Mouse (Mus musculus): ENCODE measurements at regions not wholly inside any gene's neighbourhood (a gene's known extent, or its start where the extent isn't known, plus 50 kb on each side); places are given as distances from the start of the nearest gene placed in this dataset.
A peak's percentile ranks its signal among the peaks of the same experiment; 100 is the strongest.

DNA sequence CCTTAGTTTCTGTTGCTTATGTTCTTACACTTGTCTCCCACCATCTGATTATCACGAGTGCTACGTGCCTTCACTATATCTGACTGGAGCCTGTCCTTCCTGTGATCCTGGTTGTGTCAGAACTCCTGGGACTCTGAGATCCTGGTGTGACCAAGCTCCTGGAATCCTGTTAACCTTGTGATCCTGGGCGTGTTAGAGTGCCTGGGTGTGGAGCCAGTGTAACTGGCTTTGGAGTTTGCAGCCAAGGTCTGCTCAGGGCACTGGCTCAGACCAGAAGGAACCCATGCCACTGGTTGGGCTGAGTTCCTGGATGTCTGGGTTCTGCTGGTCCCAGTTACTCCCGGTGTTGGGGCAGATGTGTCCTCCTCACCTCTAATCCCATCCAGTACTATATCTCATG lies 74.0 kb upstream of the Ccn6 start:
- Histone ChIP-seq H3K4me3 (replicated peaks) (no peak overlapping the region), H3K27me3 (no peaks in the 10 kb centered on the region), H3K27ac (no peak overlapping the region), H3K36me3 (no peaks in the 10 kb centered on the region), H3K4me1 (replicated peaks) (peaks cover 9% of the 10 kb centered on the region; the same call in 1 of the 2 replicates), H3K4me2 (no peak overlapping the region), H3K9me3 (no peaks in the 10 kb centered on the region), H3K9ac (replicated peaks) (no peak overlapping the region)
- ATAC-seq (ENCODE audit: insufficient number of reproducible peaks, insufficient read depth, low FRiP score, low TSS enrichment, low read depth) = no peak
- 87% methylated on average over 4 of the region's 4 CpGs for WGBS

DNA sequence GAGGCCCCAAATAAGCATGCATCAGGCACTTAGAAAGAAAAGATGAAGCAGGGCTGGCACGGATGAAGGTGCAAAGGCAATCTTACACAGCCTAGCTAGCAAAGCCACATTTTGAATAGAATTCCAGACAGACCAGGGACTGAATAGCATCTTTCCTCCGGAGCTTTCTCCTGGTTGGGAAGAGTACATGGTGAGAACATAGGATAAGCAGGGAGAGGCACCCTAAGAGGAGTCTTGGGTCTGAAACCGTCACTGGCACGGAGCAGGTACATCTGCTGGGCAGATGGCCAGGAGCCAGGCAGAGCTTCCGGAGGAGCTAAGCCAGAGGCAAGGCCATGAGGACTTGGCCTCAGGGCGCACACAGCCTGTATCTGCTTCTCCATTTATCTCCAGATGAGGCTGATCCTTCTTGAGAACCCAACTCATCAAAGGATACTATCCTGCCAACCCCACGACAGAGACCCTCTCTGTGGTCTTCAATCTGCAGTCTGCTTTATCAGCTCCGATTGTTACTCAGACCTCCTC lies 70.4 kb upstream of the Ccn6 start:
- ATAC-seq (ENCODE audit: insufficient number of reproducible peaks, insufficient read depth, low FRiP score, low TSS enrichment, low read depth) = no peak
- no peaks in the 10 kb centered on the region for H3K36me3 ChIP-seq
- H3K4me3 ChIP-seq (replicated peaks) = no peak overlapping the region
- WGBS = 78% methylated on average over 8 of the region's 8 CpGs
- no peak overlapping the region for H3K4me2 ChIP-seq
- no peaks in the 10 kb centered on the region for H3K4me1 ChIP-seq (replicated peaks)
- no peaks in the 10 kb centered on the region for H3K27me3 ChIP-seq
- no peaks in the 10 kb centered on the region for H3K9me3 ChIP-seq
- H3K9ac ChIP-seq (replicated peaks) = no peak overlapping the region
- H3K27ac ChIP-seq = no peak overlapping the region

DNA sequence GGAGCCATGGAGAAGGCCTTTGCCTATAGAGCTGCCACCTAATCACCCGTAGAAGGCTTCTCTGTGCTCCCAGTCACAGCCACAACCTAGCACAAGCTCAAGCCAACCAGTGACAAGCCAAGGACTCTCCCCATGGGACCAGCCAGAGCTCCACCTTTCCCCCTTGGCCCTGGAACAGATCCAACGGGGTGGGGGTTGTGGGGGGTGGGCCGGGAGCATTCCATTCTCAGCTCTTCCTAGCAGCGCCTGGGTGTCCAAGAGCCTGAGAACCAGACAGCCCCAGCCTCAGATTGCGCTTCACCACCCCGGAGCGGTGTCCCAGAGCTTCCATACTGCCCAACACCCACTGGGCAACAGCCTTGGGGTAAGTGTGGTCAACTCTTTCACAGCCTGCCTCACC lies 69.6 kb upstream of the Ccn6 start:
- Histone ChIP-seq H3K4me3 (replicated peaks) (no peak overlapping the region), H3K9me3 (no peaks in the 10 kb centered on the region), H3K27me3 (no peaks in the 10 kb centered on the region), H3K36me3 (no peaks in the 10 kb centered on the region), H3K9ac (replicated peaks) (no peak overlapping the region), H3K27ac (no peak overlapping the region), H3K4me1 (replicated peaks) (no peaks in the 10 kb centered on the region), H3K4me2 (no peak overlapping the region)
- WGBS = 86% methylated on average over 7 of the region's 7 CpGs
- no peak for ATAC-seq (ENCODE audit: insufficient number of reproducible peaks, insufficient read depth, low FRiP score, low TSS enrichment, low read depth)

DNA sequence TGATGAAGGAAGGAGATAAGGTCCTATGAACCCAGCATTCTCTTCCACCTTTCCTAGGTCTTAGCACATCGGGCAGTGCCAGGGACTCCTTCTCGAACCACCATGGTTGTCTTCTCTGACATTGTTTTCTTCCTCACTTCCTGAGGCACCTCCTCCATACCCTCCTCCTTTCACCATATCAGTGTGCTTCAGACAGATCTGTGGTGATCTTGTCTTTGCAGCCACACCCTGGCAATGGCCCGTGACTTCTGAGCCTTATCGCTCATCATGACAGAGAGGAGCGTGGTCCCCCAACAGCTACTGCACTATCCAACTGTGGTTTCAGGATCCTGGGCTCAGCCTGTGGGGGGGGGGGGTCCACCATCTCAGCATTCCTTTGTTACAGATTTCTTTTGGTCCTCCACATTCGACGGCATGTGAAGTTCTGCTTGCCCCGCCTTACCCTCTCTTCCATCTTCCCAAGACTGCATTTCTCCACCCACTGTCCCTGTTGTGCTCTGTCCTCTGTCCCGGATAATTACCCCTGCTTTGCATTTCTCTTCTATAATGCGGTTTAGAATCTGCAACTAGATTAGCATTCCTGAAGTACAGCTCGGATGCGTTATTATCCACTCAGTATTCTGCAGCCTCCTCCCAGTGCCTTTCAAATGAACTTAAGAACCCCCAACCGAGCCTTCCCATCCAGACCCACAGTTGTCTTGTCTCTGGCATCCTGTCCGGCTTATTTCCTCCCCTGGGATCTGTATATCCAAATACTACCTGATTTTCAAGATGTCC lies 67.2 kb upstream of the Ccn6 start:
- H3K4me1 ChIP-seq (replicated peaks) = peaks cover 17% of the 10 kb centered on the region
- H3K9me3 ChIP-seq = no peaks in the 10 kb centered on the region
- H3K4me2 ChIP-seq = no peak overlapping the region
- H3K9ac ChIP-seq (replicated peaks) = no peak overlapping the region
- H3K27ac ChIP-seq = no peak overlapping the region
- H3K27me3 ChIP-seq = no peaks in the 10 kb centered on the region
- no peak for ATAC-seq (ENCODE audit: insufficient number of reproducible peaks, insufficient read depth, low FRiP score, low TSS enrichment, low read depth)
- WGBS = 74% methylated on average over 14 of the region's 14 CpGs
- H3K4me3 ChIP-seq (replicated peaks) = no peak overlapping the region
- H3K36me3 ChIP-seq = no peaks in the 10 kb centered on the region

DNA sequence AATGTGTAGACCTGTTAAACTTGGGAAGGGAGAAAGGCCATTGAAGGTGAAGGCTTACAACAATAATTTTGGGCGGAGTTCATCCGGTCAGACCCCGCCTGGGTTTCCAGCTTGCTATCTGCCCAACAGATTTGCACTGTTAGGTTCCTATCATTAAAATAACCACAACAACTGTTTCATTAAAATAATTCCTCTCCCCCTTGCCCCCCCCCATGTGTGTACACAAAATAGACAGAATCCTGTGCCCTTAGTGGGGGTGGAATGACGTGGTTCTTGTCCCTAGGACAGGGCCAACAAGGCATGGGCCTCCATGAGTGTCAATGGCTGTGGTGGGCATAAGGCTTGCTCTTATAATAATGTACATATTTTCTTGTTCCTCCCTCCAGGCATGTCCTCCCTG lies 65.6 kb upstream of the Ccn6 start:
- Histone ChIP-seq H3K9ac (replicated peaks) (no peak overlapping the region), H3K36me3 (no peaks in the 10 kb centered on the region), H3K4me2 (no peak overlapping the region), H3K27me3 (no peaks in the 10 kb centered on the region), H3K4me3 (replicated peaks) (no peak overlapping the region), H3K27ac (no peak overlapping the region), H3K4me1 (replicated peaks) (peaks cover 19% of the 10 kb centered on the region), H3K9me3 (no peaks in the 10 kb centered on the region)
- no peak for ATAC-seq (ENCODE audit: insufficient number of reproducible peaks, insufficient read depth, low FRiP score, low TSS enrichment, low read depth)
- WGBS = 95% methylated on average over 4 of the region's 4 CpGs

DNA sequence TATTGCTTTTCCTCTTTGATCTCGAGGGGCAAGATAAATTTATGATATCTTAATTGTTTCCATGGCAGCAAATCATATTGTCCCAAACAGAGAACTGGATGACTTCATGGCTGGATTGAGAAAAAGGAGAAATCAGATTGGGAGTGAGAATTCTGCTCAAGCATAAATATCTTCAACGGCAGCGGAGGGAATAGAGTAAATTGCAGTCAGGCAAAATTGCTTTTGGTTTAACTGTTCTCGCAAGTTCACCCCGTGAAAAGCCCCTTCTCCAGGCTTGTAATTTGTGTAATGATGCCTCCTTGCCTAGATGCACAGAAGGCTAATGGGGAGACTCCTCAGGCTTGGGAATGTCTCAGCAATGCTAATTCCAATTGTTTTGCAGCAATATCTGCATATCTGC lies 64.4 kb upstream of the Ccn6 start:
- Histone ChIP-seq H3K27me3 (no peaks in the 10 kb centered on the region), H3K36me3 (no peaks in the 10 kb centered on the region), H3K27ac (no peak overlapping the region), H3K9ac (replicated peaks) (no peak overlapping the region), H3K4me1 (replicated peaks) (peaks cover 20% of the 10 kb centered on the region), H3K9me3 (no peaks in the 10 kb centered on the region), H3K4me2 (peak overlapping the region; percentile 39), H3K4me3 (replicated peaks) (no peak overlapping the region)
- WGBS = 13% methylated on average over 5 of the region's 5 CpGs
- no peak for ATAC-seq (ENCODE audit: insufficient number of reproducible peaks, insufficient read depth, low FRiP score, low TSS enrichment, low read depth)

DNA sequence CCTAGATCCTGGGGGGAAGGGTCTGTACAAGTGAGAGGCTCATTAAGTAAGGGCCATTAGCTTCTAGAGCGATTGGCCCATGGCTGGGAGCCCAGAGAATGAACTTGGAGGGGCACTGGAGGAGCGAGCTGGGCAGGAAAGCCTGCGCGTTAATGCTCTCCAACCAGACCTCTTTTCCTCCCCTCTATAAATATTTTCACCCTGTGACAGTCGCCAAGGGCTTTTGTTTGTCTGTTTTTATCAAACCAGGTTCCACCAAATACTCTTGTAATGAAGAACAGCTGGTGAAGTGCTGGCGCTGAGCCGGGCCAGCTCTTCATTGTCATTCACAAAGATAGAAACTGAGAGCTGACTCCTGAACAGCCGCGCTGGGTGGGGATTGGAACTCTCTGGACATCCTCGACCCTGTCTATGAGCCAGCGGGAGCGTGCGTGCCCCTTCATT lies 63.9 kb upstream of the Ccn6 start:
- no peak overlapping the region for H3K9ac ChIP-seq (replicated peaks)
- no peaks in the 10 kb centered on the region for H3K27me3 ChIP-seq
- H3K4me3 ChIP-seq (replicated peaks) = no peak overlapping the region
- 9% methylated on average over 13 of the region's 13 CpGs for WGBS
- H3K9me3 ChIP-seq = 0 out of 2 replicates have a peak, but pooled peaks cover 1% of the 10 kb centered on the region
- peaks cover 20% of the 10 kb centered on the region for H3K4me1 ChIP-seq (replicated peaks)
- H3K4me2 ChIP-seq = peak overlapping the region; percentile 39
- ATAC-seq (ENCODE audit: insufficient number of reproducible peaks, insufficient read depth, low FRiP score, low TSS enrichment, low read depth) = 0 out of 2 replicates have a peak, but pooled peaks have one; percentile 12
- no peaks in the 10 kb centered on the region for H3K36me3 ChIP-seq
- no peak overlapping the region for H3K27ac ChIP-seq

DNA sequence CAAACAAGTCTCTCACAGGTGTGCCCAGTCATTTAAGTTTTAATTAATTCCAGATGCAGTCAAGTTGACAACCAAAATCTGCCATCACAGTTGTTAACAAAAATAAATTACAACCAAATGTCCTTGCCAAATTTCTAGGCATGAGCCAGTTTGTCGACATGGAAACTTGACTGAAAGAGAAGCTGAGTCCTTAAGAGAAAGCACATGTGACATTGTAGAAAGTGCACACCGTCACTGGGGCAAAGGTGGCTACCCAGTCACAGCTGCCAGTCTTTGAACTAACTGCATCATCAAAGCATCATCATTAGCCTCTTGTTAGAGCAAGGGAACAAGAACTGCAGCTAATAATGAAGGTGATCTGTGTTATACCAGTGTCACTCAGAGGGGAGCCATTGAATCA lies 62.9 kb upstream of the Ccn6 start:
- no peak overlapping the region for H3K27ac ChIP-seq

DNA sequence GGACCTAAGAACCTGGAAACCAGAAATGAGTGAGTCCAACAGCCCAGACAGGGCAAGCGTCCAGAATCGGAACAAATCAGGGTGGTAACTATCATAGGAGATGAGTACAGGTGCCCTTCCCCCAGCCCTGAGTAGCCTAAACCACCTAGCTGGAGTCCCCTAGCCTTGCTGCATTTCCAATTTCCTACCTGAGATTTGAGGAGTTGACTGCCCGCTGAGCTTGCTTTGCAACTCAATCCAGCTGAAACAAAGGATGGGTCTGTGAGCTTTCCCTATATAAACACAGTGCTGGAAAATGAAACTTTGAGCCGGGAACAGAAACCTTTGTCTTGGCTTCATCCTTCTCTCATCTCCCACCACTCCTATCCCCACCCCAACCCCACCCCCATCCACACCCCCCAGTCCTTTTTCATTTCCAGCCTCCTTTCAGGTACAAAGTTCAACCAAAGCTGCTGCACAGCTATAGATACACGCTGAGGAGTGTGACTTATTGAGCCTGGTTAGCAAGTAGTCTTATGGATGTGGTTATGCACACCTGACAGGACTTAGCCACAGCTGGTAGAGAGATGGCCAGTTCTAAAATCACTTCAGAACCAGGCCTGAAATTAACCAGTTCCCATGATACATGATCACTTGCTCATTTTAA lies 61.0 kb upstream of the Ccn6 start:
- peaks cover 20% of the 10 kb centered on the region for H3K4me1 ChIP-seq (replicated peaks)
- no peak overlapping the region for H3K9ac ChIP-seq (replicated peaks)
- WGBS = 59% methylated on average over 5 of the region's 5 CpGs
- no peak for ATAC-seq (ENCODE audit: insufficient number of reproducible peaks, insufficient read depth, low FRiP score, low TSS enrichment, low read depth)
- no peak overlapping the region for H3K4me3 ChIP-seq (replicated peaks)
- no peak overlapping the region for H3K4me2 ChIP-seq
- H3K9me3 ChIP-seq = 0 out of 2 replicates have a peak, but pooled peaks cover 7% of the 10 kb centered on the region
- H3K27me3 ChIP-seq = no peaks in the 10 kb centered on the region
- H3K36me3 ChIP-seq = no peaks in the 10 kb centered on the region
- H3K27ac ChIP-seq = 0 out of 2 replicates have a peak overlapping the region, but pooled peaks have one; percentile 23

More for the DNA sequence above, 62.9 kb upstream of the Ccn6 start:
- Histone ChIP-seq H3K27me3 (no peaks in the 10 kb centered on the region), H3K9me3 (0 out of 2 replicates have a peak, but pooled peaks cover 7% of the 10 kb centered on the region), H3K9ac (replicated peaks) (no peak overlapping the region), H3K4me1 (replicated peaks) (peaks cover 20% of the 10 kb centered on the region), H3K4me2 (no peak overlapping the region), H3K36me3 (no peaks in the 10 kb centered on the region), H3K4me3 (replicated peaks) (no peak overlapping the region)
- WGBS = 10% methylated on average over 2 of the region's 2 CpGs
- ATAC-seq (ENCODE audit: insufficient number of reproducible peaks, insufficient read depth, low FRiP score, low TSS enrichment, low read depth) = no peak; the same call in 1 of the 2 replicates

DNA sequence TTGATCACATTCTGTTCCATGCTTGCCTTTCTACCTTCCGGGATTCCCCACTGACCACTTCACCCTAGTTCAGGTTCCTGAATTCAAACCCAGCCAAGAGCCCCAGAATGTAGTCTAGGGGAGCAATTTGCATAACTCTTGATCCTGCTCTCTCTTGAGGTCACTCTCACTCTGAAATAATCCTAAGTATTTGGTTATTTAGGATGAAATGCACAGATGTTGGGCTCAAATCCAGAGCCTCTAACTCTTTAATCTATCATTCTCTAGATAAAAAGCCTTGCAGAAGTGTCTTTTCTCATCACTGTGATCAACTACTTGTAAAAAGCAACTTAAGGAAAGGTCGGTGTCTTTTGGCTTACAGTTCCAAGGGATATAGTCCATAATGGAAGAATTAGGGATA lies 57.4 kb upstream of the Ccn6 start:
- Histone ChIP-seq H3K4me2 (no peak overlapping the region), H3K4me1 (replicated peaks) (peaks cover 12% of the 10 kb centered on the region), H3K4me3 (replicated peaks) (no peak overlapping the region), H3K9me3 (0 out of 2 replicates have a peak, but pooled peaks cover 11% of the 10 kb centered on the region), H3K27ac (no peak overlapping the region), H3K36me3 (no peaks in the 10 kb centered on the region), H3K27me3 (no peaks in the 10 kb centered on the region), H3K9ac (replicated peaks) (no peak overlapping the region)
- ATAC-seq (ENCODE audit: insufficient number of reproducible peaks, insufficient read depth, low FRiP score, low TSS enrichment, low read depth) = no peak
- WGBS = 94% methylated on average over 2 of the region's 2 CpGs

DNA sequence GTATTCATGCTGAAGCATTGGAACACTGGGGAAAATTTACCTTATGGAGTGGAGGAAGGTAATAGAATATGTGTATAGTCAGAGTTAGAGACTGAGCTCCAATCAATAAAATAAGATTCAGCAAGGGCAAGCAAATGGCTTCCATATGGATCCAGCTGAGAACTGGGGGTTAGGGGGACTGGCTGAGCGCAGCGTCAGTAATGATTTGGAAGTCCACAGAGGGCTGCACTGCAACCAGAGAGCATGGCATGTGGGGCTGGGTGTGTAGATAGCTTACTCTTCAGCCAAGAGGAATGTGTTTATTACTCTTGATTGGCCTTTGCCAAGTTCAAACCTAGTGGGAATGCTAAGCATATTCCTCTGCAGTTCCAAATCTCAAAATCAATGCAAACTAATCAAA lies 55.8 kb upstream of the Ccn6 start:
- WGBS = 18% methylated on average over 2 of the region's 2 CpGs
- Histone ChIP-seq H3K9ac (replicated peaks) (no peak overlapping the region), H3K4me3 (replicated peaks) (no peak overlapping the region), H3K27ac (0 out of 2 replicates have a peak overlapping the region, but pooled peaks have one; percentile 59), H3K27me3 (no peaks in the 10 kb centered on the region), H3K4me1 (replicated peaks) (peaks cover 12% of the 10 kb centered on the region), H3K9me3 (0 out of 2 replicates have a peak, but pooled peaks cover 11% of the 10 kb centered on the region), H3K36me3 (no peaks in the 10 kb centered on the region), H3K4me2 (no peak overlapping the region)
- ATAC-seq (ENCODE audit: insufficient number of reproducible peaks, insufficient read depth, low FRiP score, low TSS enrichment, low read depth) = no peak

All from limb, embryonic 12.5 days (tissue).